Mouse (Mus musculus) T-helper 17 cell (primary cell): Measurements from ENCODE around the gene Map3k12.

Experiments
- in situ Hi-C, 2 experiments: fragments of 300-600 bp; cut with MboI, MseI; formaldehyde crosslinking; loops; 1 replicate in 1 of 2; 2 replicates in 1 of 2; pipeline ENCODE4 v1.15.1; 2025; ENCODE audit warnings: high pct_unique_total_duplicates in 2 of 2

Map3k12 gene

GRCm38 (mm10) chr15:102505073-102505769, 11.6 kb downstream of the Map3k12 start:
- in situ Hi-C loops = loop anchor here (10.0 to 25.0 kb wide), 2 partner anchors 420 to 732 kb away; partner anchors contain the start of genes Cbx5 (in 1 of the 2) and Hnrnpa1 (in 1 of the 2)

- in situ Hi-C loops = loop anchor here (10.0 to 25.0 kb wide), 2 partner anchors 419 to 733 kb away; partner anchors contain the start of genes Cbx5 (in 1 of the 2) and Hnrnpa1 (in 1 of the 2)
These were observed 12.7 kb downstream of the Map3k12 start for GRCm38 (mm10) chr15:102503924-102504782.

DNA sequence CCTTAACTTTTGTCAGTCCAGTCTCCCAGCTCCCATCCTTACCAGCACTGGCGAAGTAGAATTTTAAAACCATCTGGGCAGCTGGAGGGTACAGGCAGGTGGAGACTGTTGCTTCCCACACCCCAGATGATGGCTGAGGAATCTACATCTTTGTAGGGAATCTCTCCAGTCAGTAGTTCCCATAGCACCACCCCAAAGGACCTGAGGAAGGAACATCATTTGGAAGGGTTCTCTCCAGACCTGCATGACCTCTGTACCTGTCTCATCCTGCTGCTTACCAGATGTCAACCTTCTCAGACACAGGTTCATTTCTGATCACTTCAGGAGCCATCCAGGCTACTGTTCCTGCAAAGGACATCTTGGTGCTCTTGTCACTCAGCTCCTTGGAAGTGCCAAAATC, 13.4 kb downstream of the Map3k12 start, which contains the start of gene Gm10337:
Gene Gm10337, plus strand, starts transcription at position 276 of the 400 bp plus-strand sequence.
- in situ Hi-C loops = loop anchor here (10.0 to 25.0 kb wide), 2 partner anchors 419 to 734 kb away; partner anchors contain the start of genes Cbx5 (in 1 of the 2) and Hnrnpa1 (in 1 of the 2)

DNA sequence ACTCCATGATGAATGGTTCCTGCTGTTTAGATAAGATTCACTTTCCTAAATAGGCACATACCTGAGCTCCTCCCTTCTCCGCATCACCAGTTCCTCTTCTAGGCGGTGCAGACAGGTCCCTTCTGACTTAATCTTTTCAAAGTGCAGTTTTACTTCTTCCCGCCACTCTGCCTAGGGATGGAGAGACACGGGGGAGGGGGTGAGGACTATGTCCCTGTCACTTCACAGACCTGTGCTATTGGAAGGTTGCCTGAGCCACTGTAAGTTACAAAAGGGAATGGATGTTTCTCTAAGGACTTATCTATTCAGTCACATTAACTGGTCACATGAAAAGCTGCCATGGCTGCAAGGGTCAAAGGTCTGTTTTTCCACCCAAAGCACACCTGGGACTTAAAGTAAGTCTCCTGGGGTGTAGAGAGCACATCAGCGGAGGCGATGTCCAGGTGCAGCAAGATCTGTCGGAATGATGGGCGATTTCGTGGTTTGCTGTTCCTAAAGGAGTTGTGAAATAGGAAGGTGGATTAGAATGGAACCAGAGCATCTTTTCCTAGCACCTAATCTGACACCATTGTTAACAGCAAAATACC, 14.5 kb downstream of the Map3k12 start:
- in situ Hi-C loops = loop anchor here (10.0 to 25.0 kb wide), 2 partner anchors 418 to 735 kb away; partner anchors contain the start of genes Cbx5 (in 1 of the 2) and Hnrnpa1 (in 1 of the 2)

- in situ Hi-C loops = loop anchor here (10.0 to 25.0 kb wide), 2 partner anchors 416 to 736 kb away; partner anchors contain the start of genes Cbx5 (in 1 of the 2) and Hnrnpa1 (in 1 of the 2)
These were observed 15.6 kb downstream of the Map3k12 start for GRCm38 (mm10) chr15:102501084-102501814.

- in situ Hi-C loops = loop anchor here (10.0 to 25.0 kb wide), 2 partner anchors 416 to 737 kb away; partner anchors contain the start of genes Cbx5 (in 1 of the 2) and Hnrnpa1 (in 1 of the 2)
These were observed 16.4 kb downstream of the Map3k12 start for GRCm38 (mm10) chr15:102500479-102500878.

GRCm38 (mm10) chr15:102499851-102500250, 17.0 kb downstream of the Map3k12 start:
- in situ Hi-C loops = loop anchor here (10.0 to 25.0 kb wide), 2 partner anchors 415 to 737 kb away; partner anchors contain the start of genes Cbx5 (in 1 of the 2) and Hnrnpa1 (in 1 of the 2)

DNA sequence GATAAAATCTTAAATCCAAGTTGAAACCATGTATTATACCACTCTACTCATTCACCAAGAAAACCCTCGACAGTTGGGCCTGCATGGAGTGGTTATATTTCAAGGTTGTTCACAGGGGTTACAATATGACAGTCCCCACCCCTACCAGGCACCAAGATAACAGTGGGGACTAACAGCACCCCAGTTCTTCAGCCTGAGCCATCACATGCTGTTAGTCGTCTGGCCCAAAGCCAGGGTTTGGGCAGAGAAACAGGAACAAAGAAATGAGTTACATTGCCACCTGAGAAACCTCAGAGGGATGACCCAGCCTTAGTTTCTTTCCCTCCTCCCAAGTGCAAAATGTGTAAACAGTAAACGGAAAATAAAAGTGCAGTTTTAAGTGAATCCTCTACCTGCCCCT, 17.5 kb downstream of the Map3k12 start:
- in situ Hi-C loops = no loop called here

- in situ Hi-C loops = no loop called here
These were observed 18.5 kb downstream of the Map3k12 start for GRCm38 (mm10) chr15:102498322-102498721.

GRCm38 (mm10) chr15:102487664-102488063, 29.2 kb downstream of the Map3k12 start:
- in situ Hi-C loops = no loop called here

GRCm38 (mm10) chr15:102485853-102486252, 31.0 kb downstream of the Map3k12 start:
- in situ Hi-C loops = no loop called here

DNA sequence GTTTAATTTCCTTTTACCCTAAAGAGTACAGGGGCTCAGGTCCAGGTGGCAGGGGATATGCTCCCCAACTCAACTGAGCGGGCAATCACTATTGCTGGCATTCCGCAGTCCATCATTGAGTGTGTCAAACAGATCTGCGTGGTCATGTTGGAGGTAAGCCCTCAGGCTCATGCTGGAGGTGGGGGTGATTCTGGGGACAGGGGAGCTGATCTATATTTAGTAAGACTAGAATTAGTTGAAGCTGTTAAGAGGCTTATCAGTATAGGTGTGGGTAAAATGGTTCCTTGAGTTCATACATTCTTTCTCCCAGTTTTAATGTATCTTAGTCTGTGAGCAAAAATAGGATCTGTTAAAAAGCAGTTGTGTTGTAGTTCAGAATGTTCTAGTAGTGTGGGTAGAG, 33.7 kb downstream of the Map3k12 start:
- in situ Hi-C loops = no loop called here

DNA sequence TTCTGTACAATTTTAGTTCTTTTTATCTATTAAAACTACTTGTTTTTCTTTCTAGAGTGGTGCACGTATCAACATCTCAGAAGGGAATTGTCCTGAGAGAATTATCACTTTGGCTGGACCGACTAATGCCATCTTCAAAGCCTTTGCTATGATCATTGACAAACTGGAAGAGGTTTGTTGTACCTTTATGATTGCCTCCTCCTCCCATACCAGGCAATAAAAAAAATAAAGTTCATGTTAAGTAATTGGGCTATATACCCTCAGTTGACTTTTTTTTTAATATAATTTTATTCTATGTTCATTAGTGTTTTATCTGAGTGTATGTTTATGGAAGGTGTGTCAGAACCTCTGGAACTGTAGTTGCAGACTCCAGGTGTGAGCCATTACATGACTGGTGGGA, 42.3 kb downstream of the Map3k12 start:
- in situ Hi-C loops = no loop called here

DNA sequence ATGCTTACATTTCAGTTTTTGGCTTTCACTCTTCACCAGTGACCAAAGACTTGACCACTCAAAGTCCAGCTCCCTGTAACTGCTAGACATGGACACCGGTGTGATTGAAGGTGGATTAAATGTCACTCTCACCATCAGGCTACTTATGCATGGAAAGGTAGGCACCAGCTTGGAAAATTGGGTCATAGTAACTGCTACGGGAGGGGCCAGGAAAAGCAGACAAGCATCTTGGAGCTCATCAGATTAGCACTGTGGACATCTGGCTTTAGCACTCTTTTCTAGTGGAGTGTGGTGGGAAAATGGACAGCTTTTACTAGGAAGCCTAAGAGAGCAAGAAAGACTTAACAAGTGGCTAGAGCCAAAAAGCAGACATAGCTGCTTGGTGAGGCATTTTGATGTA, 43.6 kb downstream of the Map3k12 start:
- in situ Hi-C loops = no loop called here

DNA sequence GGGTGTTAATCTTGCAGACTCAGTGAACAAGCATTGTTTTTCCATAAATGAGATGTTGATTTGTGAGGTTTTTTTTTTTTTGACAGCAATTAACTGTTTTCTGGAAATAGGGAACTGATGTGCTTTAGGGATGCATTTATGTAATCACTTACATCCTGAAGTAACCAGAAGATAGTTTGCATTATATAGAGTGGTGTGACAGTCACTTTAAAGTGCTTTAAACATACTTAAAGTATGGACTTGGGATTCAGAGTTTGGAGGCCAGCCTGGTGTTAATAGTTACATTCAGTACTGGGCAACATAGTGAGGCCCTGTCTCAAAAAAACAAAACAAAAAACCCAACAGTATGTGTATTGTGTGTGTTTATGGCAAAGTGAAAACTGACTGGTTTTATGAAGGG, 45.1 kb downstream of the Map3k12 start:
- in situ Hi-C loops = no loop called here

- in situ Hi-C loops = no loop called here
These were observed 45.6 kb downstream of the Map3k12 start for GRCm38 (mm10) chr15:102471295-102471645.

GRCm38 (mm10) chr15:102470605-102471294, 46.1 kb downstream of the Map3k12 start:
- in situ Hi-C loops = no loop called here

GRCm38 (mm10) chr15:102470183-102470604, 46.7 kb downstream of the Map3k12 start, which contains the start of gene Pcbp2:
Gene Pcbp2 (plus strand): TSS chr15:102470539.
- in situ Hi-C loops = no loop called here

DNA sequence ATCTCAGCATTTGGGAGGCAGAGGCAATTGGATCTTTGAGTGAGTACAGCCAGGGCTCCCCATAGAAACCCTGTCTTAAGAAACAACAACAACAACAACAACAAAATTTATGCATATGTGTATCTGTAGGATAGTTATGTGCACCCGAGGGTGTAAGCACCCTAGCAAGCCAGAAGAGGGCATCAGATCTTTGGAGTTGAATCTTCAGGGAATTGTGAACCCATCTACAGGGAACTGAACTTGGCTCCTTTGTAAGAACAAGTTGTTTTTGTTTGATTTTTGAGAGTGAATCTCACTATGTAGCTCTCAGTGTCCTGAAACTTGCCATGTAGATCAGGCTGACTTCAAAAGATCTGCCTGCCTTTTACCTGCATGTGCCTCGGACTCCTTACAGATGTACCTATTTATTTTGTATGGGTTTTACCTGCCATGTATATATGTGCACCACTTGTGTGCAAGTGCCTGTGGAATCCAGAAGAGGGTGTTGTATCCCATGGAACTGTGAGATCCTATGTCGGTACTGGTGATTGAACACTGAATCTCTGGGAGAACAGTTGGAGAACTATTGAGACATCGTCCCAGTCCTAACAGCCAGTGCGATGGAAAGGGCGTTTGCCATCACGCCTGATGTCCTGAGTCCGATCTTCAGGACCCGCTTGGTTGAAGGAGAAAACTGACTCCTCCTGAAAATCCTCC, 48.0 kb downstream of the Map3k12 start:
- in situ Hi-C loops = no loop called here
